Mouse (Mus musculus) limb, embryonic 14.5 days (tissue): Measurements from ENCODE around the gene Zfp595. TPM values are rescaled to one million over a fixed set of nuclear protein-coding genes. Genes with fewer than 3 reads are reported as not detected.

Experiments
- ATAC-seq: fragments of 200-750 bp; cut with Nextera tagmentation; 2 replicates; pipeline ENCODE4 v1.8.0; 2017; ENCODE audit warnings: low read depth, moderate number of reproducible peaks, moderate TSS enrichment; ENCODE audit not compliant: low FRiP score
- DNase-seq: peaks from one replicate; pipeline ENCODE4 v3.0.0-alpha.2; 2015; ENCODE audit warnings: low spot score
- H3K27ac ChIP-seq: fragments of 300-500 bp; sonication (generic); replicated peaks from 2 replicates; pipeline ENCODE4 v1.5.1; 2014; ENCODE audit warnings: low read depth, mild to moderate bottlenecking, low read length, moderate library complexity, mixed read lengths
- H3K27me3 ChIP-seq: fragments of 300-500 bp; sonication (generic); 2 replicates; pipeline ENCODE4 v1.6.1; 2014; ENCODE audit warnings: low read length, mixed read lengths; ENCODE audit not compliant: control insufficient read depth, insufficient read depth
- H3K36me3 ChIP-seq: fragments of 300-500 bp; sonication (generic); 2 replicates; pipeline ENCODE4 v1.6.1; 2014; ENCODE audit warnings: mild to moderate bottlenecking, low read length, moderate library complexity, mixed read lengths; ENCODE audit not compliant: control insufficient read depth, insufficient read depth
- H3K4me1 ChIP-seq: fragments of 300-500 bp; sonication (generic); 2 replicates; pipeline ENCODE4 v1.6.1; 2014; ENCODE audit warnings: antibody characterized with exemption, low read length, mixed read lengths; ENCODE audit not compliant: control insufficient read depth, insufficient read depth
- H3K4me2 ChIP-seq: fragments of 300-500 bp; sonication (generic); replicated peaks from 2 replicates; pipeline ENCODE4 v1.6.1; 2014; ENCODE audit warnings: low read depth, mild to moderate bottlenecking, low read length, moderate library complexity; ENCODE audit not compliant: severe bottlenecking
- H3K4me3 ChIP-seq: fragments of 300-500 bp; sonication (generic); replicated peaks from 2 replicates; pipeline ENCODE4 v1.5.1; 2014; ENCODE audit warnings: low read length
- H3K9ac ChIP-seq: fragments of 300-500 bp; sonication (generic); 2 replicates; pipeline ENCODE4 v1.6.1; 2014; ENCODE audit warnings: mild to moderate bottlenecking, low read depth, low read length, moderate library complexity; ENCODE audit not compliant: severe bottlenecking
- H3K9me3 ChIP-seq: fragments of 300-500 bp; sonication (generic); 2 replicates; pipeline ENCODE4 v1.6.1; 2016; ENCODE audit warnings: low read length; ENCODE audit not compliant: control insufficient read depth
- POLR2A ChIP-seq: fragments of 200-500 bp; IDR thresholded peaks from 2 replicates; pipeline ENCODE4 v1.8.0; 2012; ENCODE audit warnings: inconsistent platforms, mild to moderate bottlenecking, moderate library complexity, borderline replicate concordance; ENCODE audit not compliant: insufficient read depth, insufficient read length; ENCODE audit errors: extremely low read depth
- WGBS: fragments of 180-500 bp; shearing (Covaris S2); extraction: QIAGEN DNeasy Blood & Tissue Kit; methylation state at CpG from one replicate; pipeline ENCODE4 v1.1.7; 2014; 5-methylcytosine and 5-hydroxymethylcytosine counted together
- polyA plus RNA-seq, 2 experiments: library from polyadenylated mRNA; depleted of rRNA in 1 of 2; stranded (reverse) in 1 of 2; unstranded in 1 of 2; fragments of >200 nt; fragmentation: Nextera tagmentation in 1 of 2; extraction: Ambion mirVana in 1 of 2; gene quantifications; 2 replicates each; pipeline versions ENCODE4 v1.2.1 to v1.2.3; 2012 to 2014

The Zfp595 gene
- polyA plus RNA-seq, 2 experiments = 3.1 to 4.1 TPM

DNA sequence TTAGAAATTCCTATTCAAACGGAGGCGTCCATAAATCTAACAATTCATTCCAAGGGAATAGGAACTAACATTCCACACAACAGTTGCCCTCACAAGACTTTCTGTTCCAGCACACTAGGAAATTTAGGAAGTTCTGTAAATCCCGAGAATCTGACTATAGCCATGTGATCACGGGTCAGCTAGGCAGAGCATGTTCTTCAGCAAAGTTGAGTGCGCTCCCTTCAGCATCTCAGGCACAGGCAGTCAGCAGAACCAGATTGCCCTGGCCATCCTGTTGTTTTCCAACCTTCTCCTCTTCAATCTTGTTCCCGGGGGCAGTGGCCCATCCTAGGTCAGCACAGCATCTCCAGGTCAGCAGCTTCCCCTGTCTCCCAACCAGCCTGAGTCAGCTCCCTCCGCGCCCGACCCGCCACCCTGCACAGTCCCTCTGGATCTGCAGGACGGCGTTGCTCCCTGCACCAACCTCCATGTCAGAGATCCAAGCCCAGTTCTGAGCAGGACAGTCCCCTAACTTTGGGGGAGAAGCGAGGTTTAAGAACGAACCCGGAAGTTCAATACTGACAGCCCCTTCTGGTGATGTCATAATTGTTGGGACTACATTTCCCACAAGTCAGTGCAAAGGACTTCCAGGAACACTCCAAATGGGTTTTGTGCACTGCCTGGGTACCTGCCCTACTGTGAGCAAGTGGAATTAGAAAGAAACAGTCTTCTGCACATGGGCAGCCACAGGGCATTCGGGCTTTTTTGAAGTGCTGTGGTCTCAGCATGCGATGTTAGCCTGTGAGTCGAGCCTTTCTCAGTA is 63.6 kb downstream of the Zfp595 start:
- Histone ChIP-seq H3K27me3 (no peaks in the 10 kb centered on the region), H3K4me2 (peak overlapping the region; percentile 67), H3K9me3 (no peaks in the 10 kb centered on the region), H3K4me1 (no peaks in the 10 kb centered on the region), H3K27ac (no peak overlapping the region), H3K36me3 (no peaks in the 10 kb centered on the region), H3K9ac (peak overlapping the region; percentile 63), H3K4me3 (peak overlapping the region; percentile 63)
- WGBS = 11% methylated on average over 18 of the region's 18 CpGs
- peak; percentile 93 for ATAC-seq
- TF ChIP-seq POLR2A = no peak
- peak; percentile 89 for DNase-seq

Other genes with a start within 250 kb of the Zfp595 start
- 3.0 and 3.9 TPM in 2 replicates for gene Zfp708, start 234.6 kb downstream of the Zfp595 start, polyA plus RNA-seq (2012; rRNA removed)
- 6.3 and 6.4 TPM in 2 replicates for gene Zfp708, start 234.6 kb downstream of the Zfp595 start, polyA plus RNA-seq (2014; fragmentation: Nextera tagmentation; extraction: Ambion mirVana)
- 4.5 and 5.5 TPM in 2 replicates for gene Gm28557, start 224.0 kb downstream of the Zfp595 start, polyA plus RNA-seq (2012; rRNA removed)
- gene Gm28557, start 224.0 kb downstream of the Zfp595 start, polyA plus RNA-seq (2014; fragmentation: Nextera tagmentation; extraction: Ambion mirVana) = 3.8 and 4.3 TPM in 2 replicates
- 0.22 and 0.31 TPM in 2 replicates for gene Rslcan18, start 216.3 kb downstream of the Zfp595 start, polyA plus RNA-seq (2012; rRNA removed)
- 0.08 and 0.39 TPM in 2 replicates for gene Rslcan18, start 216.3 kb downstream of the Zfp595 start, polyA plus RNA-seq (2014; fragmentation: Nextera tagmentation; extraction: Ambion mirVana)
- 1.2 and 1.7 TPM in 2 replicates for gene Zfp759, start 210.9 kb downstream of the Zfp595 start, polyA plus RNA-seq (2012; rRNA removed)
- gene Zfp759, start 210.9 kb downstream of the Zfp595 start, polyA plus RNA-seq (2014; fragmentation: Nextera tagmentation; extraction: Ambion mirVana) = 2.8 and 3.1 TPM in 2 replicates
- gene Rsl1, start 159.4 kb downstream of the Zfp595 start, polyA plus RNA-seq (2012; rRNA removed) = 4.2 and 6.3 TPM in 2 replicates
- gene Rsl1, start 159.4 kb downstream of the Zfp595 start, polyA plus RNA-seq (2014; fragmentation: Nextera tagmentation; extraction: Ambion mirVana) = 5.6 and 6.4 TPM in 2 replicates
- gene Zfp455, start 138.1 kb downstream of the Zfp595 start, polyA plus RNA-seq (2012; rRNA removed) = 0.99 and 1.6 TPM in 2 replicates
- 1.7 TPM in 2 replicates for gene Zfp455, start 138.1 kb downstream of the Zfp595 start, polyA plus RNA-seq (2014; fragmentation: Nextera tagmentation; extraction: Ambion mirVana)
- gene Zfp458, start 54.1 kb downstream of the Zfp595 start, polyA plus RNA-seq (2012; rRNA removed) = 1.5 and 2.0 TPM in 2 replicates
- gene Zfp458, start 54.1 kb downstream of the Zfp595 start, polyA plus RNA-seq (2014; fragmentation: Nextera tagmentation; extraction: Ambion mirVana) = 1.6 and 2.5 TPM in 2 replicates
- 1.3 and 1.6 TPM in 2 replicates for gene Zfp457, start 26.1 kb downstream of the Zfp595 start, polyA plus RNA-seq (2012; rRNA removed)
- gene Zfp457, start 26.1 kb downstream of the Zfp595 start, polyA plus RNA-seq (2014; fragmentation: Nextera tagmentation; extraction: Ambion mirVana) = 0.54 and 0.85 TPM in 2 replicates
- not detected in 2 replicates for gene Gm28044, start 28.0 kb upstream of the Zfp595 start, polyA plus RNA-seq (2012; rRNA removed)
- not detected in 2 replicates for gene Gm28044, start 28.0 kb upstream of the Zfp595 start, polyA plus RNA-seq (2014; fragmentation: Nextera tagmentation; extraction: Ambion mirVana)
- 0.95 and 0.99 TPM in 2 replicates for gene Zfp953, start 28.0 kb upstream of the Zfp595 start, polyA plus RNA-seq (2012; rRNA removed)
- 1.4 and 1.5 TPM in 2 replicates for gene Zfp953, start 28.0 kb upstream of the Zfp595 start, polyA plus RNA-seq (2014; fragmentation: Nextera tagmentation; extraction: Ambion mirVana)
- 0.15 and 0.38 TPM in 2 replicates for gene Gm28041, start 43.2 kb upstream of the Zfp595 start, polyA plus RNA-seq (2012; rRNA removed)
- 0.68 and 0.87 TPM in 2 replicates for gene Gm28041, start 43.2 kb upstream of the Zfp595 start, polyA plus RNA-seq (2014; fragmentation: Nextera tagmentation; extraction: Ambion mirVana)
- 0.73 and 1.1 TPM in 2 replicates for gene Zfp456, start 43.2 kb upstream of the Zfp595 start, polyA plus RNA-seq (2012; rRNA removed)
- gene Zfp456, start 43.2 kb upstream of the Zfp595 start, polyA plus RNA-seq (2014; fragmentation: Nextera tagmentation; extraction: Ambion mirVana) = 1.7 and 2.7 TPM in 2 replicates
- 6.1 and 7.9 TPM in 2 replicates for gene Zfp429, start 67.2 kb upstream of the Zfp595 start, polyA plus RNA-seq (2012; rRNA removed)
- gene Zfp429, start 67.2 kb upstream of the Zfp595 start, polyA plus RNA-seq (2014; fragmentation: Nextera tagmentation; extraction: Ambion mirVana) = 4.8 and 7.0 TPM in 2 replicates
- gene Zfp459, start 88.8 kb upstream of the Zfp595 start, polyA plus RNA-seq (2012; rRNA removed) = 0.53 and 0.72 TPM in 2 replicates
- 1.2 and 1.3 TPM in 2 replicates for gene Zfp459, start 88.8 kb upstream of the Zfp595 start, polyA plus RNA-seq (2014; fragmentation: Nextera tagmentation; extraction: Ambion mirVana)
- 3.8 and 5.5 TPM in 2 replicates for gene Zfp874a, start 119.1 kb upstream of the Zfp595 start, polyA plus RNA-seq (2012; rRNA removed)
- 9.9 and 10.8 TPM in 2 replicates for gene Zfp874a, start 119.1 kb upstream of the Zfp595 start, polyA plus RNA-seq (2014; fragmentation: Nextera tagmentation; extraction: Ambion mirVana)
- 3.9 and 4.3 TPM in 2 replicates for gene Zfp874b, start 151.7 kb upstream of the Zfp595 start, polyA plus RNA-seq (2012; rRNA removed)
- 2.6 and 3.3 TPM in 2 replicates for gene Zfp874b, start 151.7 kb upstream of the Zfp595 start, polyA plus RNA-seq (2014; fragmentation: Nextera tagmentation; extraction: Ambion mirVana)
- gene Zfp58, start 168.0 kb upstream of the Zfp595 start, polyA plus RNA-seq (2012; rRNA removed) = 4.9 and 7.7 TPM in 2 replicates
- 15.1 and 15.3 TPM in 2 replicates for gene Zfp58, start 168.0 kb upstream of the Zfp595 start, polyA plus RNA-seq (2014; fragmentation: Nextera tagmentation; extraction: Ambion mirVana)
- not detected in 2 replicates for gene Gm26965, start 193.6 kb upstream of the Zfp595 start, polyA plus RNA-seq (2012; rRNA removed)
- not detected in 2 replicates for gene Gm26965, start 193.6 kb upstream of the Zfp595 start, polyA plus RNA-seq (2014; fragmentation: Nextera tagmentation; extraction: Ambion mirVana)
- gene Zfp87, start 193.6 kb upstream of the Zfp595 start, polyA plus RNA-seq (2012; rRNA removed) = 15.3 and 15.4 TPM in 2 replicates
- 26.7 and 27.0 TPM in 2 replicates for gene Zfp87, start 193.6 kb upstream of the Zfp595 start, polyA plus RNA-seq (2014; fragmentation: Nextera tagmentation; extraction: Ambion mirVana)
- gene Zfp748, start 221.3 kb upstream of the Zfp595 start, polyA plus RNA-seq (2012; rRNA removed) = 6.3 and 8.0 TPM in 2 replicates
- gene Zfp748, start 221.3 kb upstream of the Zfp595 start, polyA plus RNA-seq (2014; fragmentation: Nextera tagmentation; extraction: Ambion mirVana) = 12.9 and 16.1 TPM in 2 replicates